Mouse (Mus musculus) embryo, embryonic 11 days (tissue): ENCODE data around the gene Poln.
A peak's percentile ranks its signal among the peaks of the same experiment; 100 is the strongest.

Source experiments
- DNase-seq: peaks from one replicate; pipeline ENCODE4 v3.0.0-alpha.2; 2015

Gene Poln

GRCm38 (mm10) chr5:34185791-34186190 lies 16.5 kb upstream of the Poln start:
- DNase-seq = no peak

GRCm38 (mm10) chr5:34185051-34185580 lies 15.9 kb upstream of the Poln start:
- DNase-seq = no peak

- DNase-seq = no peak
Measured at GRCm38 (mm10) chr5:34183976-34184375, 14.7 kb upstream of the Poln start.

GRCm38 (mm10) chr5:34183156-34183880 lies 14.1 kb upstream of the Poln start:
- no peak for DNase-seq

- DNase-seq = no peak
Measured at GRCm38 (mm10) chr5:34182486-34182885, 13.2 kb upstream of the Poln start.

GRCm38 (mm10) chr5:34177821-34178220 lies 8.6 kb upstream of the Poln start:
- DNase-seq = no peak

GRCm38 (mm10) chr5:34177091-34177490 lies 7.8 kb upstream of the Poln start:
- no peak for DNase-seq

- no peak for DNase-seq
Measured at GRCm38 (mm10) chr5:34176691-34177090, 7.4 kb upstream of the Poln start.

- no peak for DNase-seq
Measured at GRCm38 (mm10) chr5:34175403-34175694, 6.1 kb upstream of the Poln start.

- DNase-seq = no peak
Measured at GRCm38 (mm10) chr5:34174550-34175402, 5.5 kb upstream of the Poln start.

- DNase-seq = no peak
Measured at GRCm38 (mm10) chr5:34174021-34174420, 4.8 kb upstream of the Poln start.

GRCm38 (mm10) chr5:34170726-34171125 lies 1.5 kb upstream of the Poln start:
- DNase-seq = no peak

GRCm38 (mm10) chr5:34169954-34170353 lies 706 bp upstream of the Poln start:
- DNase-seq = no peak

GRCm38 (mm10) chr5:34167857-34168256 lies 1.4 kb downstream of the Poln start:
- no peak for DNase-seq

- DNase-seq = no peak
Measured at GRCm38 (mm10) chr5:34165793-34166192, 3.5 kb downstream of the Poln start.

- no peak for DNase-seq
Measured at GRCm38 (mm10) chr5:34148476-34148875, 20.8 kb downstream of the Poln start.

GRCm38 (mm10) chr5:34147554-34147953 lies 21.7 kb downstream of the Poln start:
- no peak for DNase-seq

GRCm38 (mm10) chr5:34139751-34140150 lies 29.5 kb downstream of the Poln start:
- DNase-seq = peak; percentile 26

GRCm38 (mm10) chr5:34132731-34133130 lies 36.5 kb downstream of the Poln start:
- no peak for DNase-seq

- DNase-seq = peak; percentile 19
Measured at GRCm38 (mm10) chr5:34124131-34124530, 45.1 kb downstream of the Poln start.

- no peak for DNase-seq
Measured at GRCm38 (mm10) chr5:34119121-34119856, 50.0 kb downstream of the Poln start.

GRCm38 (mm10) chr5:34105681-34106080 lies 63.6 kb downstream of the Poln start:
- DNase-seq = no peak

GRCm38 (mm10) chr5:34097333-34097732 lies 71.9 kb downstream of the Poln start:
- peak; percentile 68 for DNase-seq
